ENCODE assay signal across 10 mouse cellular contexts in genomic region chr12:79648812-79649700, GRCm38 (mm10).
DNase-seq lines count a peak whose midpoint lies in the region; ATAC-seq and TF ChIP-seq lines count a peak whose summit lies in the region.
"Had no signal": no experiment of that assay in that cellular context is flagged by ENCODE, and none has a peak within 500 bp of the region (broad histone marks: within the 10 kb centered on the region; RNA-seq: fewer than 3 reads in every experiment).

No protein-coding gene starts in this region.

- no peaks in the 10 kb centered on the region for H3K27me3 ChIP-seq in spleen, adult 2 months (ENCODE audit: control insufficient read depth, insufficient read depth, low read length)
- no peaks in the 10 kb centered on the region for H3K27me3 ChIP-seq in kidney, embryonic 16.5 days (ENCODE audit: insufficient read depth, low read length)
- H3K27me3 ChIP-seq: heart, embryonic 15.5 days had no signal

- intact Hi-C loops in gastrocnemius, adult 2 months (cut with DNase I) = no loop called here

- no peak for TF ChIP-seq POLR2A in spleen, adult 2 months (IDR thresholded peaks at IDR 0.05; ENCODE audit: low read depth, low read length)

- ATAC-seq in kidney, embryonic 16.5 days (ENCODE audit: low FRiP score, low TSS enrichment) = peak; percentile 60

- no peaks in the 10 kb centered on the region for H3K9me3 ChIP-seq in kidney, embryonic 16.5 days (ENCODE audit: low read length)
- H3K9me3 ChIP-seq: heart, embryonic 15.5 days had no signal

- WGBS in spleen, adult 2 months = 74% methylated on average over 7 of the region's 7 CpGs
- 42% methylated on average over 7 of the region's 7 CpGs for WGBS in kidney, embryonic 16.5 days

- no peak overlapping the region for H3K9ac ChIP-seq in kidney, embryonic 16.5 days (replicated peaks; ENCODE audit: low read length)
- H3K9ac ChIP-seq: heart, embryonic 15.5 days had no signal

- H3K4me1 ChIP-seq in spleen, adult 2 months (ENCODE audit: control insufficient read depth, insufficient read depth, insufficient read length) = peaks cover 37% of the 10 kb centered on the region
- peaks cover 21% of the 10 kb centered on the region for H3K4me1 ChIP-seq in kidney, embryonic 16.5 days (ENCODE audit: insufficient read depth, low read length)

- DNase-seq in gastrocnemius, adult 2 months = no peak
- DNase-seq in gastrocnemius, postnatal 25 days = no peak
- no peak for DNase-seq in spleen, adult 2 months (ENCODE audit: low read depth in 1 of 2, low spot score in 2 of 2)
- DNase-seq in spleen, postnatal 14 days (ENCODE audit: low spot score in 2 of 2) = no peak
- peak; percentile 40 for DNase-seq in telencephalon, adult 2 months (ENCODE audit: low read depth, low spot score)
- DNase-seq in heart, adult 18-20 months = no peak
- DNase-seq in urinary bladder, adult 18-20 months (ENCODE audit: low spot score in 2 of 2) = no peak
- DNase-seq: adrenal gland, postnatal 36 days had no signal

- H3K4me2 ChIP-seq in kidney, embryonic 16.5 days (replicated peaks; ENCODE audit: low read depth, low read length) = no peak overlapping the region
- H3K4me2 ChIP-seq: heart, embryonic 15.5 days had no signal

- no peak for TF ChIP-seq CTCF in gastrocnemius, adult 2 months (IDR thresholded peaks at IDR 0.05)
- TF ChIP-seq CTCF in spleen, adult 2 months (IDR thresholded peaks at IDR 0.05; ENCODE audit: extremely low read depth, insufficient read depth, insufficient read length, insufficient replicate concordance) = no peak

- H3K27ac ChIP-seq in gastrocnemius, adult 2 months = peak overlapping the region; percentile 55
- peak overlapping the region; percentile 11; the same call in 1 of the 2 replicates for H3K27ac ChIP-seq in spleen, adult 2 months (ENCODE audit: insufficient read depth, low read length)
- peak overlapping the region; percentile 48 for H3K27ac ChIP-seq in kidney, embryonic 16.5 days (ENCODE audit: low read length)
- H3K27ac ChIP-seq: heart, embryonic 15.5 days had no signal

- no peak overlapping the region for H3K4me3 ChIP-seq in gastrocnemius, adult 2 months
- no peak overlapping the region for H3K4me3 ChIP-seq in spleen, adult 2 months (ENCODE audit: extremely low read depth, insufficient read depth, insufficient read length)
- no peak overlapping the region for H3K4me3 ChIP-seq in kidney, embryonic 16.5 days (ENCODE audit: low read length)
- H3K4me3 ChIP-seq: heart, embryonic 15.5 days had no signal

- H3K36me3 ChIP-seq in spleen, adult 2 months (ENCODE audit: control insufficient read depth, insufficient read depth, low read length) = no peaks in the 10 kb centered on the region
- no peaks in the 10 kb centered on the region for H3K36me3 ChIP-seq in kidney, embryonic 16.5 days (ENCODE audit: insufficient read depth, low read length)
- H3K36me3 ChIP-seq: heart, embryonic 15.5 days had no signal
